Mouse (Mus musculus) forebrain, embryonic 16.5 days (tissue): ENCODE data around the gene Ddx54. TPM values are rescaled to one million over a fixed set of nuclear protein-coding genes. Genes with fewer than 3 reads are reported as not detected.
A peak's percentile ranks its signal among the peaks of the same experiment; 100 is the strongest.

ENCODE experiments used
- ATAC-seq: fragments of 200-750 bp; cut with Nextera tagmentation; 2 replicates; pipeline ENCODE4 v1.8.0; 2017; ENCODE audit warnings: mild to moderate bottlenecking, moderate library complexity
- H3K27ac ChIP-seq: fragments of 300-500 bp; sonication (generic); 2 replicates; pipeline ENCODE4 v1.5.1; 2014; ENCODE audit warnings: low read length, control low read depth
- H3K27me3 ChIP-seq: fragments of 300-500 bp; sonication (generic); replicated peaks from 2 replicates; pipeline ENCODE4 v1.6.1; 2014; ENCODE audit warnings: low read length; ENCODE audit not compliant: control insufficient read depth, insufficient read depth
- H3K36me3 ChIP-seq: fragments of 300-500 bp; sonication (generic); 2 replicates; pipeline ENCODE4 v1.6.1; 2014; ENCODE audit not compliant: control insufficient read depth, insufficient read depth
- H3K4me1 ChIP-seq: fragments of 300-500 bp; sonication (generic); replicated peaks from 2 replicates; pipeline ENCODE4 v1.6.1; 2014; ENCODE audit warnings: low read length; ENCODE audit not compliant: control insufficient read depth, insufficient read depth
- H3K4me2 ChIP-seq: fragments of 300-500 bp; sonication (generic); 2 replicates; pipeline ENCODE4 v1.6.1; 2014; ENCODE audit warnings: mild to moderate bottlenecking, low read length, control low read depth
- H3K4me3 ChIP-seq: fragments of 300-500 bp; sonication (generic); replicated peaks from 2 replicates; pipeline ENCODE4 v1.5.1; 2014; ENCODE audit warnings: mild to moderate bottlenecking, low read length, control low read depth
- H3K9ac ChIP-seq: fragments of 300-500 bp; sonication (generic); replicated peaks from 2 replicates; pipeline ENCODE4 v1.6.1; 2014; ENCODE audit warnings: low read depth, low read length, control low read depth
- H3K9me3 ChIP-seq: fragments of 300-500 bp; sonication (generic); 2 replicates; pipeline ENCODE4 v1.6.1; 2016; ENCODE audit warnings: low read length; ENCODE audit not compliant: control insufficient read depth
- WGBS: fragments of 180-500 bp; shearing (Covaris S2); extraction: QIAGEN DNeasy Blood & Tissue Kit; methylation state at CpG from one replicate; pipeline ENCODE4 v1.1.7; 2014; 5-methylcytosine and 5-hydroxymethylcytosine counted together
- polyA plus RNA-seq: library from polyadenylated mRNA; unstranded; fragments of >200 nt; fragmentation: Nextera tagmentation; extraction: Ambion mirVana; gene quantifications from 2 replicates; pipeline ENCODE4 v1.2.1, GENCODE M21; 2015

The Ddx54 gene
- polyA plus RNA-seq, 1 experiment from 2014 or later, result 49.2 TPM

DNA sequence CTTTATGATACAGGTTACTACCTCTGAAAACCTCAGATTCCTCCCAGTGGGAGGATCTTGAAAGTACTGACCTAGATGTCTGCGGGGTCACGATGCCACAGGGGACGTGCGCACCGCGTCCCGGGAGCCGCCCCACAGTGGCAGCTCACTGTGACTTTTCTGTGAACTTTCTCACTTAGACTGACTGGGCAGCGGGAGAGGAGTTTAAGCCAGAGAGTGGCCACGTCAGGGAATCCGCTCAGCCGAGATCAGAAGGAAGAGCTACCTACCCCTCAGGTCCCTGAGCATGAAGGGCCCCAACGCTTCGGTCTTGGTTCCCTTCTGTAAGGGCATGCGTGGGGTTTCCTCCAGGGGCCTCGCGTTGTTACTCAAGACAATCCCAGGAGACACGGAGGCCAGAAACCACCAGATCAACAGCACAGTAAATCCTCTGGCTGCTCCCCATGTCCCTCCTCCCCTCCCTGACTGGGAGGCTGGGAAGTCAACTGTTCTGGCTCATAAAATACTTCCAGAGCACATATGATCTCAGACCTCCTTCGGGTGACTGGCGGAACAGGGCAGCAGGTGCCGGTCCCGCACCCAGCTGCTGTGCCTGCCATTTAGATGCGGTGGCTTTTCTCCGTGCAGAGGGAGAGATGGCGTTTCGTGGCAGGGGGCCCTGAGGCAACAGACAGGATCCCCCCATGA, 33.2 kb upstream of the Ddx54 start:
- peak; percentile 25 for ATAC-seq
- Histone ChIP-seq H3K9me3 (no peaks in the 10 kb centered on the region), H3K4me1 (peaks cover 25% of the 10 kb centered on the region), H3K4me3 (no peak overlapping the region), H3K4me2 (0 out of 2 replicates have a peak overlapping the region, but pooled peaks have one; percentile 4), H3K9ac (no peak overlapping the region), H3K27me3 (no peaks in the 10 kb centered on the region), H3K36me3 (0 out of 2 replicates have a peak, but pooled peaks cover 4% of the 10 kb centered on the region), H3K27ac (peak overlapping the region; percentile 34; the same call in 1 of the 2 replicates)
- WGBS, result 59% methylated on average over 26 of the region's 26 CpGs

DNA sequence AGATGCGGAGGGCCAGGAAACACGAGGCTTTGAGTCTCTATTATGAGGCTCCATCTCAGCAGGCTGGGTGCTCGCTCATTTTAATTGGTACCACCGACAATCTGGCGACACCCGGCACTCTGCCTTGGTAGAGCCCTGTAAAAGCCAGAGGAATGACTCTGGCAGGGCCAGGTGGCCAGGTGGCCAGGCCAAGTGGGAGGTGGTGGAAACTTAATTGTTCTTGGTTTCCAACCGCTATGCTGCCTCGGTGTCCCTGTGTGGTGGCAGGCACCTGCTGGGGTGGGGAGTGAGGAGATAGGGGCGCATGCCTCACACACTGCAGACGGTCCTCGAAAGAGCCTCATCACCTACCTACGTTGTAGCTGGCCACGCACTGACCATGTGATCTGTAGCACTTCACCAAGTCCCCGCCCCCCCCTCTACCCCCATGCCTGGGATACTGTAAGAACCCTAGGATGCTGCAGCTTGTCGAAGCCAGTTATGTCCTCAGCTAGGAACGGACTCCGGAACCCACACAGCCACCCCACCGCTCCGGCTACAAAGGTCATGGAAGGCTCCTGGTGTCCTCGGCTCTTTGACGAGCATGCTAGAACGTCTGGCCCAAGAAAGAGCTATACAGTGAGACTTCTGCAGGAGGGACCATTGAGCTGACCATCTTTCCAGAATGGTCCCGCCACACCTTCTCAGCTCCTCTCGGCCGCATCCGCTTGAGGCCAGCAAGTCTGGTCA, 32.5 kb upstream of the Ddx54 start:
- no peak overlapping the region for H3K4me3 ChIP-seq
- WGBS, result 75% methylated on average over 26 of the region's 26 CpGs
- no peaks in the 10 kb centered on the region for H3K27me3 ChIP-seq
- H3K4me1 ChIP-seq, result peaks cover 25% of the 10 kb centered on the region
- 0 out of 2 replicates have a peak, but pooled peaks cover 4% of the 10 kb centered on the region for H3K36me3 ChIP-seq
- peak; percentile 73 for ATAC-seq
- no peaks in the 10 kb centered on the region for H3K9me3 ChIP-seq
- 0 out of 2 replicates have a peak overlapping the region, but pooled peaks have one; percentile 4 for H3K4me2 ChIP-seq
- H3K27ac ChIP-seq, result peak overlapping the region; percentile 34; the same call in 1 of the 2 replicates
- H3K9ac ChIP-seq, result no peak overlapping the region

DNA sequence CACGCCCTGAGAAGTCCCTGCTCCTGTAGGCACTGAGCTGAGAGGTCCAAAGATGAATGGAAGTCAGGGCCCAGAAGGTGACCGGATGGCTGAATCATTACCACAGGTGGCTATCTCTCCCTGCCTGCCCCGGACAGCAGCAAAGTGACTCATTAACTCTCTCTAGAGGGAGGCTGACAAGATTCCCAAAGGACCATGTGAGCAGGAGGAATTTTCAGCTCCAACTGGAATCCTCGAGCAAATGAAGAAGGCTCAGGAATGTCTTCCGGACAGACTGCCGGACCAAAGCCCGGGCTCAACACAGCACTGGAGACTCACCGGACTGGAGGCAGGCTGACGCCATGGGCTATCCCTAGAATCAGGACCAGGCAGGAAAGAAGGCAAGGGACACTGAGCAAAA, 30.5 kb upstream of the Ddx54 start:
- WGBS, result 93% methylated on average over 9 of the region's 9 CpGs
- 0 out of 2 replicates have a peak, but pooled peaks cover 4% of the 10 kb centered on the region for H3K36me3 ChIP-seq
- no peak overlapping the region for H3K4me3 ChIP-seq
- no peak overlapping the region for H3K4me2 ChIP-seq
- H3K9ac ChIP-seq, result no peak overlapping the region
- no peaks in the 10 kb centered on the region for H3K9me3 ChIP-seq
- H3K4me1 ChIP-seq, result peaks cover 31% of the 10 kb centered on the region
- no peaks in the 10 kb centered on the region for H3K27me3 ChIP-seq
- H3K27ac ChIP-seq, result no peak overlapping the region
- no peak for ATAC-seq

DNA sequence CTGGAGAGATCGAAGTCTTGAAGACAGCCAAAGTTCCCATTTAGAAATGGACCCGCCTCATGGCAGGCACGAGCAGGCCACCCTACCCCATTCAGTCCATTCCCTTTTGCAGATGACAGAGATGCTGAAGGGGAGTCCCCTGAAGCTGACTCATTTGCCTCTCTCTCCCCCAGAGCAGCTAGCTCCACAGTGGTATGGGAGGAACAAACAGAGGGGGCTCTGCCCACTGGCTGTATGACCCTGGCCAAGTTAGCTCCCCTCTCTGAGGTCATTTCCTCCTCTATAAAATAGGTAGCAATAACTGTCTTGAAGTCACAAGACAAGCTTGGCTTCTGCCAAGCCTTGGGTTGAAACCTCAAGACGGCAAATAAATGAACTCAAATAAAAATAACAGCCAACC, 29.0 kb upstream of the Ddx54 start:
- WGBS, result 96% methylated on average over 4 of the region's 4 CpGs
- no peaks in the 10 kb centered on the region for H3K27me3 ChIP-seq
- 0 out of 2 replicates have a peak, but pooled peaks cover 4% of the 10 kb centered on the region for H3K36me3 ChIP-seq
- no peak overlapping the region for H3K27ac ChIP-seq
- no peak for ATAC-seq
- no peak overlapping the region for H3K4me3 ChIP-seq
- H3K4me2 ChIP-seq, result no peak overlapping the region
- peaks cover 35% of the 10 kb centered on the region for H3K4me1 ChIP-seq
- H3K9me3 ChIP-seq, result no peaks in the 10 kb centered on the region
- no peak overlapping the region for H3K9ac ChIP-seq

DNA sequence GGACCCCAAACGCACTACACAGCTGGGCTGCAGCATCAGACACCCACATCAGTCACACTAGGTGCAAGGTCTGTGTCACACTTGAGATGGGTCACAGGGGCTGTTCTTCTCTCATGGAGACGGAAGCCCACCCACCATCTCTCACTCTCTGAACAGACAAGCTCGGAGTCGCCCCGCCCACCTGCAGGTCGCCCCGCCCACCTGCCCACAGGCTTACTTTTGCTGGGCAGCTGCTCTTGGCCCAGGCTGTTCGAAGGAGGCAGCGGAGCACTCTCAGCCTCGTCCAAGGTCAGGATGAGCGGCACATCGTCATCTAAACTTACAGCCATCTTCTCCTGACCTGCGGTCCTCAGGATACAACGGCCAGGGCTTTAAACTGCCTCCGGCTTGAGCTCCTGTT, 27.6 kb upstream of the Ddx54 start:
- Histone ChIP-seq H3K9me3 (no peaks in the 10 kb centered on the region), H3K36me3 (0 out of 2 replicates have a peak, but pooled peaks cover 4% of the 10 kb centered on the region), H3K4me2 (no peak overlapping the region), H3K4me3 (no peak overlapping the region), H3K27ac (no peak overlapping the region), H3K9ac (no peak overlapping the region), H3K27me3 (no peaks in the 10 kb centered on the region), H3K4me1 (peaks cover 25% of the 10 kb centered on the region)
- 34% methylated on average over 15 of the region's 15 CpGs for WGBS
- no peak for ATAC-seq

DNA sequence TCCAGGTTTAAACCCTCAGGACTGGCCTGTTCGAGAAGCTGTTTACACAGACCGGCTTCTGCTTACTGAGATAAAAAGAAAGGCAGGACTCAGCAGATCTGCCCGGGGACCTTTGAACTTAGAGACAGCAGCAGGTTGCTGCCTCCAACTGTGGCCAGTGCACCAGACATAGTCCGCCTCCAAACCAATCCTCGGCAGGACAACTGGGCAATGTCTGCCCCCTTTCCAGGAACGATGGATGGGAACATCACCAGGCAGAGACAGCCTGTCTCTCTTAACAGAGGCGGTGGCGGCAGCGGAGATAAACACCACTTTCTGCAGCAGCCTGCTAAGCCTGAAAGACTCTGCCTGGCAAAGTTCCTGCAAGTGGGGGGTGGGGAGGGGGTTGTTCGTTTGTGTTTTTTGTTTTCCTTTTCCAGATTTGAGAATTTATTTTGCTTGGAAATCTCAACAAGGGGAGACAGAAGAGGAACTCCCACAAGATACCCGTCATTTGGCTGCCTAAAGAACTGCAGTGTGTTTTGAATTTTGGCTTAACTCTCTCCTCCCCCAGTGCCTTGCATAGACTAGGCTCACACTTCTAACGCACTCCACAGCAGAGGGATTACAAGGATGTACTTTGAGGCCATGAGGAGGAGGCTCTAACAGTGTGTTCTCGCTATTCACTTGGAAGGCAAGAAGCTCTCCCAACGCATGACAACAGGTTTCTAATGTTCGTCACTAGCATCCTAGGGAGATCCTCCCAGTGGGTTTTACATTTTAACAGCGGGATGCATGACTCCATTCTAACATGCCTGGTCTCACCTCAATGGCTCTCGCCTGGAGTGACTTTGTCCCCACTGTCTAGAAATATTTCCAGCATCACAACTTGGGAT, 25.6 kb upstream of the Ddx54 start:
- Histone ChIP-seq H3K4me1 (peaks cover 20% of the 10 kb centered on the region), H3K4me3 (peak overlapping the region; percentile 80), H3K9me3 (no peaks in the 10 kb centered on the region), H3K27ac (no peak overlapping the region), H3K4me2 (peak overlapping the region; percentile 97), H3K27me3 (no peaks in the 10 kb centered on the region), H3K9ac (peak overlapping the region; percentile 7; the same call in 1 of the 2 replicates), H3K36me3 (0 out of 2 replicates have a peak, but pooled peaks cover 2% of the 10 kb centered on the region)
- WGBS, result 11% methylated on average over 17 of the region's 17 CpGs
- no peak for ATAC-seq

DNA sequence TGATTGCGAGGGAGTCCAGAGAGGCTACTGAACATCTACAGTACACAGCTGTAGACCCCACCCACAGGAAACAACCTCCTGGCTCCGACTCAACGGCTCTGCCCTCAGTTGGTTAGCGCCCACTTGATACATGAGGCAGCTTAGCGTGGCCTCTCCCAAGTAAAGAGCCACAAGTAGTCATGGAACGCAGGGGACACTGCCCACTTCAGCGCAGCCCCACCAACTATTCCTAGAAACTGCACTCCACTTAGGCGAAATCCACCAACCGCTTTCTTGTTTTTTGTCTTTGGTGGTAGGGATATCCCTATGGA, 25.0 kb upstream of the Ddx54 start:
- 0 out of 2 replicates have a peak, but pooled peaks cover 2% of the 10 kb centered on the region for H3K36me3 ChIP-seq
- no peak for ATAC-seq
- WGBS, result 35% methylated on average over 9 of the region's 9 CpGs
- H3K9ac ChIP-seq, result peak overlapping the region; percentile 88; the same call in 1 of the 2 replicates
- peak overlapping the region; percentile 80 for H3K4me3 ChIP-seq
- H3K9me3 ChIP-seq, result no peaks in the 10 kb centered on the region
- no peak overlapping the region for H3K27ac ChIP-seq
- no peaks in the 10 kb centered on the region for H3K27me3 ChIP-seq
- H3K4me1 ChIP-seq, result peaks cover 20% of the 10 kb centered on the region
- H3K4me2 ChIP-seq, result peak overlapping the region; percentile 97

DNA sequence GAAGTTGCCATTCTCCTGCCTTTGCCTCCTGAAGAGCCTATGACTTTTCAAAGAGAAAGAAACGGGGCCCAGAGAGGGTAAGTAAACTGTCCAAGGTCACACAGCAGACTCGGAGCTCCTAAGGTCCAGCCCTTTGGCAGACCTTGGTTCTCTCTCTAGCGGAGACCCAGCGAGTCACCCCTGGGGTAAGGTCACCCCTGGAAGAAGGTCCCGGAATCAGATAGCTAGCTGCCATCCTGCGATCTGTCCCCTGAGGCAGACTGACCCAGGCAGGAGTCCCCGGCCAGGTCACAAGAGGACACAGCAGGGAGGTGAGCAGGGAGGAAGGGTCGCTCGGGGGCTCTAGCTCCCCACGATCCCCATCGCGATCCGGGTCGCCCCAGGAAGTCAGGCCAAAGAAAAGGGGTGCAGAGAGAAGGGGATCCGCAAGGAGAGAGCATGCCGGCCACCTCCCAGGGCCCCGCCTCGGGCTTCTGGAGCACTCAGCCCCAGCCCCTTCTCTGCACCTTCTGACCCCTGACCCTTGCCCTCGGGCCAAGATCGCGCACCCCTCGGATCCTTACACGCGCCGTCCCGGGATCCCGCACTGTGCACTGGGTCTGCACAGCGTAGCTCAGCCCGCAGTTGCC, 24.5 kb upstream of the Ddx54 start:
- Histone ChIP-seq H3K36me3 (0 out of 2 replicates have a peak, but pooled peaks cover under 1% of the 10 kb centered on the region), H3K27ac (peak overlapping the region; percentile 80), H3K27me3 (no peaks in the 10 kb centered on the region), H3K4me2 (peak overlapping the region; percentile 97), H3K9ac (peak overlapping the region; percentile 88), H3K4me3 (peak overlapping the region; percentile 80), H3K4me1 (peaks cover 20% of the 10 kb centered on the region), H3K9me3 (no peaks in the 10 kb centered on the region)
- WGBS, result 1% methylated on average over 28 of the region's 29 CpGs
- ATAC-seq, result no peak
